Mouse (Mus musculus) neural tube, embryonic 11.5 days (tissue): Measurements from ENCODE around the gene Usp11. TPM values are rescaled to one million over a fixed set of nuclear protein-coding genes. Genes with fewer than 3 reads are reported as not detected.

ENCODE experiments used
- ATAC-seq: fragments of 200-750 bp; cut with Nextera tagmentation; 2 replicates; pipeline ENCODE4 v1.8.0; 2017; ENCODE audit warnings: moderate number of reproducible peaks, mild to moderate bottlenecking, moderate TSS enrichment, moderate library complexity; ENCODE audit not compliant: insufficient read depth, low FRiP score, low TSS enrichment
- DNase-seq: peaks from one replicate; pipeline ENCODE4 v3.0.0-alpha.2; 2015; ENCODE audit warnings: low spot score
- H3K27ac ChIP-seq: fragments of 300-500 bp; sonication (generic); 2 replicates; pipeline ENCODE4 v1.5.1; 2014; ENCODE audit warnings: low read depth, mild to moderate bottlenecking, low read length
- H3K27me3 ChIP-seq: fragments of 300-500 bp; sonication (generic); 2 replicates; pipeline ENCODE4 v1.6.1; 2014; ENCODE audit warnings: mild to moderate bottlenecking, low read length, mixed read lengths; ENCODE audit not compliant: control insufficient read depth, insufficient read depth
- H3K36me3 ChIP-seq: fragments of 300-500 bp; sonication (generic); 2 replicates; pipeline ENCODE4 v1.6.1; 2014; ENCODE audit warnings: mild to moderate bottlenecking, low read length, moderate library complexity, mixed read lengths; ENCODE audit not compliant: control insufficient read depth, insufficient read depth
- H3K4me1 ChIP-seq: fragments of 300-500 bp; sonication (generic); 2 replicates; pipeline ENCODE4 v1.6.1; 2014; ENCODE audit warnings: low read length, mixed read lengths; ENCODE audit not compliant: control insufficient read depth, insufficient read depth
- H3K4me2 ChIP-seq: fragments of 300-500 bp; sonication (generic); 2 replicates; pipeline ENCODE4 v1.6.1; 2014; ENCODE audit warnings: low read depth, mild to moderate bottlenecking, moderate library complexity
- H3K4me3 ChIP-seq: fragments of 300-500 bp; sonication (generic); 2 replicates; pipeline ENCODE4 v1.5.1; 2014; ENCODE audit warnings: low read depth, low read length
- H3K9ac ChIP-seq: fragments of 300-500 bp; sonication (generic); 2 replicates; pipeline ENCODE4 v1.6.1; 2014; ENCODE audit warnings: mild to moderate bottlenecking, low read length
- H3K9me3 ChIP-seq: fragments of 300-500 bp; sonication (generic); 2 replicates; pipeline ENCODE4 v1.6.1; 2016; ENCODE audit warnings: low read length; ENCODE audit not compliant: control insufficient read depth
- WGBS: fragments of 180-500 bp; shearing (Covaris S2); extraction: QIAGEN DNeasy Blood & Tissue Kit; methylation state at CpG from one replicate; pipeline ENCODE4 v1.1.7; 2014; 5-methylcytosine and 5-hydroxymethylcytosine counted together
- polyA plus RNA-seq: library from polyadenylated mRNA; unstranded; fragments of >200 nt; fragmentation: Nextera tagmentation; extraction: Ambion mirVana; gene quantifications from 2 replicates; pipeline ENCODE4 v1.2.1, GENCODE M21; 2014

The Usp11 gene
- 85.9 and 95.5 TPM in 2 replicates for polyA plus RNA-seq

DNA sequence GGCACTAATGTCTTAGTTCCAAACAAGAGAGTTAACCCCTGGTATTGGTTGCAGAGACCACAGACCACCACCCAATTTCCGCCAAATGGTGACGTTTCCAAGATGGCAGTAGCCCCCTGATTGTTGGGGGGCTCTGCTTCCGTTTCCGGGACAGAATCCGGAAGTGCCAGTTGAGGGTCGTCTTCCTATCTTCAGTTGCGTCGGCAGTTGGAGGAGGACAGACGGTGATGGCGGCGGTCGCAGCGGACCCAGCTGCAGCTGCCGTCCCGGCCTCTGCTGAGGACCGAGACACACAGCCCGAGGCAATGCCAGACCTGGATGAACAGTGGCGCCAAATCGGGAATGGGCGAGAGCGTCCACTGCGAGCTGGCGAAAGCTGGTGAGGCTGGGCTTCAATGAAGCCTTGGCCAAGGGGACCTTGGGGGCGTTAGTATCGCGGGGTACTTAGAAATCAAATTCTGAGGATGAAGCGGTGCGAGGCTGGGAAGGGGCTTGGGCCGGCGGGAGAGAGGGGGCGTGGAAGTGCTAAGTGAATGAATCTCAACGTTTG lies at the start of gene Usp11:
Gene Usp11 (plus strand): TSS at position 166 of the 550 bp plus-strand sequence.
- peak within 1 kb of the TSS; percentile 59 for H3K4me3 ChIP-seq

DNA sequence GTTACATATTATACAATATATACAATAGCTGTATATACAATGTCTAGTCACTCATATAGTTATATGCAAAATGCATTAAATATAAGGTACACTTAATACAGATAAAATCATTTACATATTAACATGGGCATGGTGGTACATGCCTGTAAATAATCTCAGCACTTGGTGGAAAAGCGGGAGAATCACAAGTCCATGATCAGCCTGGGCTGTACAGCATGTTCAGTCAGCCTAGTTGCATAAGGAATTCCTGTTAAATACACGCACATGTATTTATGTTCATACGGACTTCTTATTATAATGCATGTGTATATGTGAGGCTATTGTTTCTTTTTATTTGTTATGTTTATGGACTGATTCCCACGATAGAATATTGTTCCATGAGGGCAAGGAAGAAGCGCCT lies 46.1 kb upstream of the Usp11 start:
- DNase-seq (no peak), ATAC-seq (no peak)
- no peaks in the 10 kb centered on the region for H3K36me3 ChIP-seq
- H3K9ac ChIP-seq, result no peak overlapping the region
- no peaks in the 10 kb centered on the region for H3K27me3 ChIP-seq
- peak overlapping the region; percentile 75; the same call in 1 of the 2 replicates for H3K4me2 ChIP-seq
- WGBS, result 29% methylated on average over 5 of the region's 5 CpGs
- H3K4me3 ChIP-seq, result peak overlapping the region; percentile 42; the same call in 1 of the 2 replicates
- H3K27ac ChIP-seq, result no peak overlapping the region
- H3K4me1 ChIP-seq, result no peaks in the 10 kb centered on the region
- no peaks in the 10 kb centered on the region for H3K9me3 ChIP-seq

More for the DNA sequence above, at the start of gene Usp11:
- H3K9ac ChIP-seq, result peak within 1 kb of the TSS; percentile 69
- 18% methylated on average over 29 of the region's 32 CpGs for WGBS
- DNase-seq (peak; percentile 63), ATAC-seq (peak; percentile 83)
- no peaks in the 10 kb centered on the region for H3K27me3 ChIP-seq
- H3K4me1 ChIP-seq, result no peaks in the 10 kb centered on the region
- H3K4me2 ChIP-seq, result peak within 1 kb of the TSS; percentile 35
- H3K9me3 ChIP-seq, result no peaks in the 10 kb centered on the region
- no peaks in the 10 kb centered on the region for H3K36me3 ChIP-seq
- H3K27ac ChIP-seq, result peak within 1 kb of the TSS; percentile 90

DNA sequence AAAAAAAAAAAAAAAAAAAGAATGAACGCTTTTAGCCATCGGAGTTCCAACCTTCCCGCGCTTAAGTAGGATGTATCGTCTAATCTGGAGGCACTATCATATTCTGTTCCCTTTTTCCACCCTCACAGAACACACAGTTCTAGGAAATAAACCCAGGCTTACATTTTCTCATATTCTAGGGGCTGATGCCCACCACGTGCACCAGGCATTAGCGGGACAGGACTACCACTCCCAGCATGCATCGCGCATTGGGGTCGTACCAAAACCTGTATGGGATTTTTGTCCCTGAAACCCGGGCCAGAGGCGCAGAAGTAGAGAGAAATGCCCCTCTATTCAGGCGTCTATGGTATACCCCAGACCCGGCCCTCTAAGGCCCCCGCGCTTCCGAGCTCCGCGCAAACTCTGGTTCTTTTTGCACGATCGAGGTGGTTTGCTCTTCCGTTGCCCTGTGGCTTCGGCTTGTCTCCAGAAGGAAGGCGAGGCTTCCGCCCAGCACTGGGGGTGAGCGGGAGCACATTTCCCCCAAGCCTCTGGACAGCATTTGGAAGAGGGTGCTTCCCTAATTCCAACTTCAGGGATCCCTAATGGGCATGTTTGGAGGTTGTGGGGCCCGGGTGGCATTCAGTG lies 45.6 kb upstream of the Usp11 start, which contains the start of gene Uba1:
Gene Uba1 (plus strand): TSS at position 301 of the 627 bp plus-strand sequence.
- peak within 1 kb of the TSS; percentile 42 for H3K4me3 ChIP-seq
- ATAC-seq, result peak; percentile 78

DNA sequence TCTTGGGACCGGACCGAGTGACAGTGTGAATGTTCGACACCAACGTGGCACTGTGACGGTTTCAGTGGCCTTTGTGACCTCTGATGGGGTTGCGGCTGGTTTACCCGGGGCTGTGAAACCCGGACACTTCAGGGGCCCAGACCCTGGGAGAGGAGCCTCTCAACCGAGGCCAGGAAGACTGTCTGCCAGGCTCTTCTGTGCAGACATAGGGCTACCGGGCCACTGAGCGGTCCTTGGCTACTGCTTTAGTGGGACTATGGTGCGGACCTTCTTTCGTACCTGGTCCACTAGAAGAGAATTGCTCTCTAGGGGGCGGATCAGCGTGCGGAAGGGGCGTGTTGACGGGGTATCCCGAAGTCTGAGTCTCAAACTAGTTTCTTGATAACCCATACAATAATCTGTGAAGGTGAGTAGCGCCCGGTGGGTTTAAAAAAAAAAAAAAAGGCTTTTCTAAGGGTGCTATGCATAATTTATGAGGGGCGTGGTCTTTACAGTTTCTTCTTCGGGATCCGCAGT lies 44.8 kb upstream of the Usp11 start:
- Histone ChIP-seq H3K4me1 (no peaks in the 10 kb centered on the region), H3K36me3 (no peaks in the 10 kb centered on the region), H3K27ac (no peak overlapping the region), H3K27me3 (no peaks in the 10 kb centered on the region), H3K9me3 (no peaks in the 10 kb centered on the region), H3K4me3 (peak overlapping the region; percentile 42), H3K4me2 (peak overlapping the region; percentile 75), H3K9ac (no peak overlapping the region)
- ATAC-seq (no peak), DNase-seq (no peak)
- 18% methylated on average over 24 of the region's 24 CpGs for WGBS

More for the DNA sequence above, 45.6 kb upstream of the Usp11 start, which contains the start of gene Uba1:
- H3K27ac ChIP-seq, result no peak within 1 kb of the TSS
- H3K36me3 ChIP-seq, result no peaks in the 10 kb centered on the region
- no peaks in the 10 kb centered on the region for H3K4me1 ChIP-seq
- DNase-seq, result peak; percentile 86
- no peaks in the 10 kb centered on the region for H3K9me3 ChIP-seq
- H3K9ac ChIP-seq, result no peak within 1 kb of the TSS; the same call in 1 of the 2 replicates
- H3K27me3 ChIP-seq, result no peaks in the 10 kb centered on the region
- H3K4me2 ChIP-seq, result peak within 1 kb of the TSS; percentile 75
- WGBS, result 13% methylated on average over 27 of the region's 27 CpGs

DNA sequence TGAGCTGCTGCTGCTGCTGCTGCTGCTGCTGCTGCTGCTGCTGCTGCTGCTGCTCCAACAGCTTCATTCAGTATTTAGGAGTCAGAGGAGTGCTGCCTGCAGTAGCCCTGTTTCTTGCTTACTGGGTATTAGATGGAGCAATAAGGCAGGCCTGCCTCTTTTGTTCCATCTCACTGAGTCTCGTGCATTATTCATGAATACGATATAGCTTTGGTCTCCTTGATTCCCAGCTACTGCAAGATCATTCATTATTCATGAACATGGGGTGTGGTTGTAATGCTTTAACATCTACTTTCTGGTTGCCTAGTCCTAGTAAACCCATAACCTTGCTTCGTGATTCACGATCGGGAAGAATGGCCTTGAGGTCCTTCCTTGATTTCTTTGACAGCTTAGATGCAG lies 41.4 kb upstream of the Usp11 start:
- Histone ChIP-seq H3K9me3 (no peaks in the 10 kb centered on the region), H3K27me3 (no peaks in the 10 kb centered on the region), H3K9ac (no peak overlapping the region), H3K27ac (peak overlapping the region; percentile 46; the same call in 1 of the 2 replicates), H3K4me2 (no peak overlapping the region), H3K4me1 (peaks cover 3% of the 10 kb centered on the region; the same call in 1 of the 2 replicates), H3K36me3 (no peaks in the 10 kb centered on the region; the same call in 1 of the 2 replicates), H3K4me3 (no peak overlapping the region)
- WGBS, result 32% methylated on average over 5 of the region's 5 CpGs
- ATAC-seq (peak; percentile 75), DNase-seq (peak; percentile 32)

DNA sequence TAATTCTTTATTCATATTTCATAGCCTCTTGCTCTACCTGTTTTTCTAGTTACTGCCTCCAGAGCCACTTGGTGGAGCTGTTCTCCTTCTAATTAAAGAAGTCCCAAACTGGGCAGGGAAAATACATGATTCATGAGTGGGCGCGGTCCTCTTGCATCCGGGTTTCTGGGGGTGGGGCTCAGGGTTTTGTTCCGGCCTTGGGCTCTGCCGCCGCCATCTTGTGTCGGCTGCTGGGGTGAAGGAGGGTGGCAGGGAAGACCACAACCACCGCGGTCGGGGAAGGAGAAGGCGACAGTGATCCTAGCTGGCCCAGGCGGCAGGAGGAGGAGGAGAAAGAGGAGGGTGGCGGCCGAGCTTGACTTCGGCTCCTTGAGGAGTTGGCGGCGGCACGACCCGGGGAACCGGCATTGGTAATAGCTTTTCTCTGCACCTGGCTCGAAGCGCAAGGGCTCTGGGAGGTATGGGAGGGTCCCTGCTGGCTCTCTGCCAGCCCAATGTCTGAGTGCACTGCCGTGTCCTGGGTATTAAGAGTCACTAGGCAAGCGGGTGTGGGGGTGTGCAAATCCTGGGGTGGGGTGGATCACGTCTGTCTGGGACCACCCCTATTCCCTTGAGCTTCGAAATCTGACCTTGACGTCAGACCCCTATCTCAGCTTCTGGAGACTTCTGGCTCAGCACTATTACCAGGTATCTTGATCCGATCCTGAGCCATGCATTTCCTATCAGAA lies 40.8 kb upstream of the Usp11 start:
- WGBS, result 25% methylated on average over 27 of the region's 28 CpGs
- peak; percentile 88 for ATAC-seq
- no peaks in the 10 kb centered on the region for H3K9me3 ChIP-seq

DNA sequence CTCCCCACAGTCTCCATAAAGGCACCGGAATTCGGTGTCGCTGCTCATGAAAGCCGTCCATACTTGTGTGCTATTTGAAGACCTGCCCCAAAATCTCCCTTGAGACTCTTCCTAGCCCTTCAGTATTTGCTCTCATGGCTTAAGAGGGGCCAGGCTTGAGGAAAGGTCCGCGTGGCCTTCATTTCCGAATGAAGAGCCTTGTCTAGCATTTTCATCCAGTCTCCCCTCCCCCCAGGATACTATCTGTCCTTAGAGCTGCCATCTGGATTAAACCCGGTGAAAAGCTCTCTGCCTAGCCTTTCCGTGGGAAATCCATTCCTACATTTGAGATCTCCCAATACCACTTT lies 40.3 kb upstream of the Usp11 start:
- Histone ChIP-seq H3K9ac (peak overlapping the region; percentile 79), H3K27me3 (no peaks in the 10 kb centered on the region), H3K27ac (peak overlapping the region; percentile 60; the same call in 1 of the 2 replicates), H3K4me3 (peak overlapping the region; percentile 57), H3K4me2 (peak overlapping the region; percentile 46), H3K4me1 (peaks cover 3% of the 10 kb centered on the region; the same call in 1 of the 2 replicates), H3K9me3 (no peaks in the 10 kb centered on the region), H3K36me3 (no peaks in the 10 kb centered on the region; the same call in 1 of the 2 replicates)
- 18% methylated on average over 9 of the region's 9 CpGs for whole genome bisulfite sequencing
- no peak for DNase-seq
- ATAC-seq, result no peak

More for the DNA sequence above, 40.8 kb upstream of the Usp11 start:
- Histone ChIP-seq H3K27ac (peak overlapping the region; percentile 60; the same call in 1 of the 2 replicates), H3K27me3 (no peaks in the 10 kb centered on the region), H3K4me2 (peak overlapping the region; percentile 46), H3K4me3 (peak overlapping the region; percentile 57), H3K4me1 (peaks cover 3% of the 10 kb centered on the region; the same call in 1 of the 2 replicates), H3K9ac (peak overlapping the region; percentile 79), H3K36me3 (no peaks in the 10 kb centered on the region; the same call in 1 of the 2 replicates)
- peak; percentile 86 for DNase-seq

DNA sequence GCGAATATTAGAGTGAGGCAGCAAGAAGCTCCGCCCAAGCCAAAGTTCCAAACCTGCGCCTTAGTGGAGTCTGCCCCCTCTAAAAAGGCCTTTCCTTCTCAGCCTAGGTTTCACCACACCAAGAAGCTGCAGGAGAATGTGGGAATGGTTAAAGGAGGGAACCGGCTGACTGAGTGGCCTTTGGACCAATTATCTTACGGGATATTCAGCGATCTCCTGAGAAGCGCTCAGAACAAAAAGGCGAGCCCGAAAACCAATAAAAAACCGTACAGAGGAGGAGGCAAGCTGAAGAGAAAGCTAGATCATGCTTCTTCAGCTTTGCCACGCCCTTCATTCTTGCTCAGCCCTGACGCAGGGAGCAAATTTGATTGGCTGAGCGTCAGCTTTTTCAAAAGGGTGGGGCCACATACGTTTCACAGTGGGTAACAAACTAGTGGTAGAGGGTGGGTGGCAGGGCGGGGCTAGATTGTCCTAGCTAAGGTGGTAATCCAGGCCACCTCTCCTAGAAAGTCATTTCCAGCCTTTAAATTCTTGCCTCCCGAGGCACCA lies 16.1 kb upstream of the Usp11 start, which contains the start of gene Cdk16:
Gene Cdk16 (plus strand): TSS at position 436 of the 549 bp plus-strand sequence.
- ATAC-seq, result peak; percentile 88
- no peaks in the 10 kb centered on the region; the same call in 1 of the 2 replicates for H3K36me3 ChIP-seq
- peak within 1 kb of the TSS; percentile 57 for H3K4me2 ChIP-seq
- peaks cover 4% of the 10 kb centered on the region; the same call in 1 of the 2 replicates for H3K4me1 ChIP-seq
- peak within 1 kb of the TSS; percentile 65 for H3K4me3 ChIP-seq
- H3K27me3 ChIP-seq, result no peaks in the 10 kb centered on the region
- peak within 1 kb of the TSS; percentile 89 for H3K27ac ChIP-seq
- WGBS, result 14% methylated on average over 16 of the region's 16 CpGs
- H3K9ac ChIP-seq, result peak within 1 kb of the TSS; percentile 83
- DNase-seq, result peak; percentile 86
- H3K9me3 ChIP-seq, result no peaks in the 10 kb centered on the region
